Mouse (Mus musculus): Measurements from ENCODE around the gene Sec22b. TPM values are rescaled to one million over a fixed set of nuclear protein-coding genes. Genes with fewer than 3 reads are reported as not detected.

The Sec22b gene
- polyA plus RNA-seq, 1 experiment from 2014 or later: 138 TPM

- ATAC-seq (ENCODE audit: insufficient read depth, low FRiP score, low TSS enrichment): no peak
- Histone ChIP-seq H3K9me3 (ENCODE audit: control insufficient read depth, low read length) (no peaks in the 10 kb centered on the region), H3K27me3 (ENCODE audit: control insufficient read depth, insufficient read depth, low read length) (no peaks in the 10 kb centered on the region), H3K4me2 (ENCODE audit: low read depth) (no peak overlapping the region), H3K4me1 (ENCODE audit: control insufficient read depth, insufficient read depth, low read length) (peaks cover 7% of the 10 kb centered on the region), H3K27ac (ENCODE audit: low read depth, low read length) (no peak overlapping the region), H3K9ac (ENCODE audit: low read length) (no peak overlapping the region; the same call in 1 of the 2 replicates), H3K4me3 (ENCODE audit: low read depth, low read length) (no peak overlapping the region), H3K36me3 (ENCODE audit: control insufficient read depth, insufficient read depth, low read length) (no peaks in the 10 kb centered on the region)
- WGBS: 20% methylated on average over 7 of the region's 7 CpGs
- DNase-seq (ENCODE audit: low spot score): no peak
Observed at GRCm38 (mm10) chr3:97971117-97971516, 70.1 kb downstream of the Sec22b start.

GRCm38 (mm10) chr3:97972200-97972599, 71.2 kb downstream of the Sec22b start:
- no peak overlapping the region for H3K4me2 ChIP-seq (ENCODE audit: low read depth)
- no peak overlapping the region for H3K27ac ChIP-seq (ENCODE audit: low read depth, low read length)
- no peaks in the 10 kb centered on the region for H3K36me3 ChIP-seq (ENCODE audit: control insufficient read depth, insufficient read depth, low read length)
- H3K27me3 ChIP-seq (ENCODE audit: control insufficient read depth, insufficient read depth, low read length): no peaks in the 10 kb centered on the region
- no peak for DNase-seq (ENCODE audit: low spot score)
- no peaks in the 10 kb centered on the region for H3K9me3 ChIP-seq (ENCODE audit: control insufficient read depth, low read length)
- H3K4me3 ChIP-seq (ENCODE audit: low read depth, low read length): no peak overlapping the region
- 43% methylated on average over 5 of the region's 5 CpGs for WGBS
- no peak overlapping the region for H3K9ac ChIP-seq (ENCODE audit: low read length)
- peaks cover 7% of the 10 kb centered on the region for H3K4me1 ChIP-seq (ENCODE audit: control insufficient read depth, insufficient read depth, low read length)
- no peak for ATAC-seq (ENCODE audit: insufficient read depth, low FRiP score, low TSS enrichment)

- no peak overlapping the region for H3K27ac ChIP-seq (ENCODE audit: low read depth, low read length)
- no peak for ATAC-seq (ENCODE audit: insufficient read depth, low FRiP score, low TSS enrichment)
- no peaks in the 10 kb centered on the region for H3K9me3 ChIP-seq (ENCODE audit: control insufficient read depth, low read length)
- 76% methylated on average over 4 of the region's 4 CpGs for whole genome bisulfite sequencing
- H3K36me3 ChIP-seq (ENCODE audit: control insufficient read depth, insufficient read depth, low read length): no peaks in the 10 kb centered on the region
- peaks cover 7% of the 10 kb centered on the region for H3K4me1 ChIP-seq (ENCODE audit: control insufficient read depth, insufficient read depth, low read length)
- DNase-seq (ENCODE audit: low spot score): no peak
- no peaks in the 10 kb centered on the region for H3K27me3 ChIP-seq (ENCODE audit: control insufficient read depth, insufficient read depth, low read length)
- H3K9ac ChIP-seq (ENCODE audit: low read length): no peak overlapping the region
- H3K4me3 ChIP-seq (ENCODE audit: low read depth, low read length): no peak overlapping the region
- no peak overlapping the region for H3K4me2 ChIP-seq (ENCODE audit: low read depth)
Observed at GRCm38 (mm10) chr3:97972707-97973106, 71.7 kb downstream of the Sec22b start.

Other genes with a start within 250 kb of the Sec22b start
- 6.9 and 7.2 TPM in 2 replicates for gene Prkab2, start 243.0 kb upstream of the Sec22b start, polyA plus RNA-seq (2014; fragmentation: Nextera tagmentation; extraction: Ambion mirVana)
- not detected in 2 replicates for gene Gm17651, start 226.5 kb upstream of the Sec22b start, polyA plus RNA-seq (2014; fragmentation: Nextera tagmentation; extraction: Ambion mirVana)
- gene Pde4dip, start 12.5 kb upstream of the Sec22b start, polyA plus RNA-seq (2014; fragmentation: Nextera tagmentation; extraction: Ambion mirVana): 40.6 and 49.7 TPM in 2 replicates
- gene Notch2, start 112.3 kb downstream of the Sec22b start, polyA plus RNA-seq (2014; fragmentation: Nextera tagmentation; extraction: Ambion mirVana): 22.3 and 24.6 TPM in 2 replicates

Data from neural tube, embryonic 11.5 days (tissue).